Mouse (Mus musculus) small intestine, adult 2 months (tissue): ENCODE data around the gene Clec16a.

ENCODE experiments used
- CTCF ChIP-seq: fragments of 200-500 bp; IDR thresholded peaks from 2 replicates; pipeline ENCODE4 v1.5.1; 2012; ENCODE audit warnings: low read depth, mild to moderate bottlenecking, control low read depth, inconsistent platforms, low read length, moderate library complexity, mixed read lengths; ENCODE audit not compliant: insufficient replicate concordance, insufficient read length; ENCODE audit errors: extremely low read depth
- POLR2A ChIP-seq: fragments of 200-500 bp; IDR thresholded peaks from 2 replicates; pipeline ENCODE4 v1.6.1; 2012; ENCODE audit warnings: low read depth, mild to moderate bottlenecking, control low read depth, inconsistent platforms, low read length, moderate library complexity

DNA sequence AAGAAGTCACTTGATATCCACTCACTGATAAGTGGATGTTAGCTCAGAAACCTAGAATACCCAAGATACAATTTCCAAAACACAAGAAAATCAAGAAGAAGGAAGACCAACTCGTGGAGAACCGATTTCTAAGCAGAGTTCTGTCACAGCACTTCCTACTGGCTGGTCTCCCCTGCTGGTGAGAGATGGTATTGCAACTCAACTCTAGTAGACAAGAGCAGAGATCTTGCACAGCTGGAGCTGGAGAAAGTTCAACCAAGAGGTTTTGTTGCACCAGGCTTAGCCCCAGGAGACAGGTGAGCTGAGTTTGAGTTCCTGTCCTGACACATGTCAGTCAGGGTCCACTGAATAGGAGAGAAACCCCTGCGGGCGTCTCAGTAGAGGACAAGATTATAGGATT, 222.0 kb downstream of the Clec16a start:
- TF ChIP-seq POLR2A (no peak), CTCF (peak; percentile 34; the same call in 1 of the 2 replicates)
